Mouse (Mus musculus) small intestine, adult 10 weeks (tissue): ENCODE results near the gene Sp1. TPM values are rescaled to one million over a fixed set of nuclear protein-coding genes. Genes with fewer than 3 reads are reported as not detected.

Source experiments
- polyA plus RNA-seq: library from polyadenylated mRNA; stranded (reverse); fragments of 350-450 nt; fragmentation: Illumina TruSeq; extraction: RNeasy Lipid Tissue Mini Kit (QIAGEN cat#74804); gene quantifications from one replicate; pipeline ENCODE4 v1.2.3, GENCODE M21; 2014; ENCODE audit warnings: low replicate concordance

The Sp1 gene
- 83.0 TPM for polyA plus RNA-seq

GRCm38 (mm10) chr15:102405489-102406195 lies at the start of gene Sp1:
Sp1 (plus strand) TSS chr15:102406143.

GRCm38 (mm10) chr15:102366733-102367344 lies 39.1 kb upstream of the Sp1 start, which contains the start of gene Sp7:
Sp7 (minus strand) TSS chr15:102367182.

GRCm38 (mm10) chr15:102445146-102445545 lies 39.2 kb downstream of the Sp1 start, which contains the start of gene Amhr2:
Amhr2 (plus strand) TSS chr15:102445367.

GRCm38 (mm10) chr15:102458904-102459317 lies 53.0 kb downstream of the Sp1 start, which contains the start of gene Prr13:
Prr13 (plus strand) TSS chr15:102459028.

GRCm38 (mm10) chr15:102470183-102470604 lies 64.3 kb downstream of the Sp1 start, which contains the start of gene Pcbp2:
Pcbp2 (plus strand) TSS chr15:102470539.

Other genes with a start within 250 kb of the Sp1 start
- gene Zfp740, start 202.9 kb upstream of the Sp1 start, polyA plus RNA-seq, result 17.0 TPM
- 6.3 TPM for gene Csad, start 201.4 kb upstream of the Sp1 start, polyA plus RNA-seq
- gene Itgb7, start 174.2 kb upstream of the Sp1 start, polyA plus RNA-seq, result not detected
- 0.48 TPM for gene Rarg, start 148.6 kb upstream of the Sp1 start, polyA plus RNA-seq
- gene Gm9918, start 135.6 kb upstream of the Sp1 start, polyA plus RNA-seq, result not detected
- gene Mfsd5, start 126.7 kb upstream of the Sp1 start, polyA plus RNA-seq, result 0.78 TPM
- 0.19 TPM for gene Espl1, start 109.9 kb upstream of the Sp1 start, polyA plus RNA-seq
- 6.2 TPM for gene Pfdn5, start 80.0 kb upstream of the Sp1 start, polyA plus RNA-seq
- 5.8 TPM for gene Myg1, start 74.4 kb upstream of the Sp1 start, polyA plus RNA-seq
- 4.4 TPM for gene Aaas, start 55.4 kb upstream of the Sp1 start, polyA plus RNA-seq
- not detected for gene Sp7, start 39.0 kb upstream of the Sp1 start, polyA plus RNA-seq
- not detected for gene Amhr2, start 39.2 kb downstream of the Sp1 start, polyA plus RNA-seq
- gene Prr13, start 52.9 kb downstream of the Sp1 start, polyA plus RNA-seq, result 223 TPM
- gene Pcbp2, start 64.4 kb downstream of the Sp1 start, polyA plus RNA-seq, result 488 TPM
- gene Gm10337, start 97.6 kb downstream of the Sp1 start, polyA plus RNA-seq, result not detected
- 0.93 TPM for gene Map3k12, start 110.9 kb downstream of the Sp1 start, polyA plus RNA-seq
- gene Tarbp2, start 112.0 kb downstream of the Sp1 start, polyA plus RNA-seq, result 1.7 TPM
- gene Npff, start 118.8 kb downstream of the Sp1 start, polyA plus RNA-seq, result not detected
- not detected for gene Gm28047, start 218.9 kb downstream of the Sp1 start, polyA plus RNA-seq
- gene Atf7, start 219.3 kb downstream of the Sp1 start, polyA plus RNA-seq, result 22.5 TPM